Mouse (Mus musculus) thymus, adult 2 months (tissue): ENCODE measurements at regions not wholly inside any gene's neighbourhood (a gene's known extent, or its start where the extent isn't known, plus 50 kb on each side); places are given as distances from the start of the nearest gene placed in this dataset.

Source experiments
- CTCF ChIP-seq: fragments of 200-500 bp; IDR thresholded peaks from 2 replicates; pipeline ENCODE4 v1.5.1; 2012; ENCODE audit warnings: mild to moderate bottlenecking, control low read depth, low read length, moderate library complexity, borderline replicate concordance; ENCODE audit not compliant: control insufficient read depth, poor library complexity, insufficient read depth; ENCODE audit errors: extremely low read depth
- POLR2A ChIP-seq: fragments of 200-500 bp; IDR thresholded peaks from 2 replicates; pipeline ENCODE4 v1.6.1; 2012; ENCODE audit warnings: mild to moderate bottlenecking, low read length, control low read depth, moderate library complexity; ENCODE audit not compliant: control insufficient read depth, poor library complexity, insufficient read depth; ENCODE audit errors: extremely low read depth

- TF ChIP-seq CTCF (no peak), POLR2A (no peak)
These were observed 431.9 kb upstream of the 3110018I06Rik start for GRCm38 (mm10) chr12:107056553-107056952.
